8 mouse cellular contexts compared by ENCODE assay signal in the genomic region with DNA sequence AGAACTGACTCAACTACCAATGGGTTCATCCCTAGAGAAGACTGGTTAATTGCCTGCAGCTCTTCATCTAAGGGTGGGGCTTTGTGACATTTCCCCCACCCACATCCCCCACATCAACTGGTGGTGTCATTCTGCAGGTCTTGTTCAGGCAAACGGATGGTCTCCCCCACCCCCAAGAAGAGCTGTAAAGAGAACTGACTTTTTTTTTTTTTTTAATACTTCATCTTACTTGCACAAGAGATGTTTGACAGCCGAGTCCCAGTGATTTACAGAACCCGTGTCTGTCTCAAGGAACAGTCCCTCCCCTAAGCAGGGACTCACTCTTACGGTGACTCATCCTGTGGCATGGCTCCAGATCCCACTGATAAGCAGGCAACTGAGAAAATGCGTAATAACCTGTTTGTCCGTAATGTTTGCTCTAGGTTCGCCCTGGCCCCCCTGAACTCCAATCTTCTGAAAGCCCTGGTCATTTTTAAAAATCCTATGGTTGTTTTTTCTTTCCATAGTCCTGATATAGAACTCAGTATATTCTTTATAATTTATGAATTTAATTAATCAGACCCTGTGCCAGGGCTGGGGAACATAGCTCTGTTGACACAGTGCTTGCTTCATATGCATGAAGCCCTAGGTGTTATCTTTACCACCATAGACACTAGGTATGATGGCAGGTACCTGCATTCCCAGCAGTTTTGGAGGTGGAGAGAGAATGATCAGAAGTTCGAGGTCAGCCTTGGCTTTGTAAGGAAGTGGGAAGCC. TPM values are rescaled to one million over a fixed set of nuclear protein-coding genes. Genes with fewer than 3 reads are reported as not detected.
DNase-seq lines count a peak whose midpoint lies in the region; ATAC-seq and TF ChIP-seq lines count a peak whose summit lies in the region.

No protein-coding gene starts in this region.

- ATAC-seq in intestine, postnatal 0 days: peak; percentile 53
- ATAC-seq in hindbrain, embryonic 16.5 days: no peak
- no peak for ATAC-seq in frontal cortex, adult (ENCODE audit: low TSS enrichment)

- no peak overlapping the region for H3K9ac ChIP-seq in intestine, postnatal 0 days (ENCODE audit: low read depth, low read length)
- H3K9ac ChIP-seq in hindbrain, embryonic 16.5 days (ENCODE audit: low read depth, low read length): no peak overlapping the region

- no peaks in the 10 kb centered on the region for H3K27me3 ChIP-seq in intestine, postnatal 0 days (replicated peaks; ENCODE audit: control insufficient read depth, insufficient read depth, low read length)
- H3K27me3 ChIP-seq in hindbrain, embryonic 16.5 days (replicated peaks; ENCODE audit: control insufficient read depth, insufficient read depth, low read length): no peaks in the 10 kb centered on the region; the same call in 1 of the 2 replicates

- H3K9me3 ChIP-seq in intestine, postnatal 0 days (ENCODE audit: control insufficient read depth): no peaks in the 10 kb centered on the region
- H3K9me3 ChIP-seq in hindbrain, embryonic 16.5 days (ENCODE audit: control insufficient read depth, low read length): no peaks in the 10 kb centered on the region

- WGBS in intestine, postnatal 0 days: 23% methylated on average over 8 of the region's 8 CpGs
- 69% methylated on average over 8 of the region's 8 CpGs for WGBS in hindbrain, embryonic 16.5 days

- H3K36me3 ChIP-seq in intestine, postnatal 0 days (ENCODE audit: control insufficient read depth, insufficient read depth): no peaks in the 10 kb centered on the region
- no peaks in the 10 kb centered on the region for H3K36me3 ChIP-seq in hindbrain, embryonic 16.5 days (ENCODE audit: control insufficient read depth, insufficient read depth, low read length)

- no peak overlapping the region for H3K4me2 ChIP-seq in intestine, postnatal 0 days (replicated peaks; ENCODE audit: low read depth)
- H3K4me2 ChIP-seq in hindbrain, embryonic 16.5 days (ENCODE audit: low read length): no peak overlapping the region

- no peak for TF ChIP-seq CTCF in intestine, postnatal 0 days (IDR thresholded peaks at IDR 0.05; ENCODE audit: low read depth)

- peak; percentile 35 for DNase-seq in left cerebral cortex, postnatal 4 days
- no peak for DNase-seq in left cerebral cortex, postnatal 14 days (ENCODE audit: low spot score in 2 of 2)
- peak; percentile 94 for DNase-seq in adrenal gland, adult 2 months
- peak; percentile 74 to 83 for DNase-seq in urinary bladder, adult 18-20 months (ENCODE audit: low spot score in 2 of 2)
- no peak for DNase-seq in thymus, postnatal 0 days (ENCODE audit: low spot score)

- H3K4me3 ChIP-seq in intestine, postnatal 0 days (ENCODE audit: low read depth, low read length): no peak overlapping the region
- no peak overlapping the region for H3K4me3 ChIP-seq in hindbrain, embryonic 16.5 days (ENCODE audit: low read length)

- no peaks in the 10 kb centered on the region for H3K4me1 ChIP-seq in intestine, postnatal 0 days (replicated peaks; ENCODE audit: control insufficient read depth, insufficient read depth, low read length)
- no peaks in the 10 kb centered on the region; the same call in none of the 2 replicates for H3K4me1 ChIP-seq in hindbrain, embryonic 16.5 days (ENCODE audit: control insufficient read depth, insufficient read depth, low read depth, low read length)

- intact Hi-C loops in left cerebral cortex, postnatal 4 days (cut with DNase I): no loop called here
- intact Hi-C loops in left cerebral cortex, postnatal 14 days (cut with DNase I): no loop called here

- no peak overlapping the region for H3K27ac ChIP-seq in intestine, postnatal 0 days (ENCODE audit: low read depth, low read length)
- no peak overlapping the region for H3K27ac ChIP-seq in hindbrain, embryonic 16.5 days (ENCODE audit: low read depth, low read length)

RNA-seq across cellular contexts. Expression of a gene that starts 5.8 kb away (rescaled TPM):
- total RNA-seq in left cerebral cortex, postnatal 4 days (2021): 1 to 10 TPM; 6.7 to 8.7 TPM
- total RNA-seq in left cerebral cortex, postnatal 14 days (2021): 1 to 10 TPM; 9.3 TPM
- 100 to 1,000 TPM; 206 to 233 TPM for total RNA-seq in adrenal gland, adult 2 months (2021)
- polyA plus RNA-seq in adrenal gland, adult 2 months (2012; rRNA removed): 133 and 171 TPM in 2 replicates
- polyA plus RNA-seq in intestine, postnatal 0 days (2015; fragmentation: Nextera tagmentation; extraction: Ambion mirVana): 7.0 and 7.5 TPM in 2 replicates
- polyA plus RNA-seq in thymus, postnatal 0 days (2015; fragmentation: Nextera tagmentation; extraction: Ambion mirVana): 10.1 and 11.5 TPM in 2 replicates
- 5.9 and 7.4 TPM in 2 replicates for polyA plus RNA-seq in hindbrain, embryonic 16.5 days (2015; fragmentation: Nextera tagmentation; extraction: Ambion mirVana)

RNA-seq across cellular contexts. Expression of a gene that starts 35.7 kb away (rescaled TPM):
- 10 to 100 TPM; 11.0 to 12.8 TPM for total RNA-seq in left cerebral cortex, postnatal 4 days (2021)
- 10 to 100 TPM; 13.1 to 15.0 TPM for total RNA-seq in left cerebral cortex, postnatal 14 days (2021)
- 1 to 10 TPM; 1.2 to 4.4 TPM for total RNA-seq in adrenal gland, adult 2 months (2021)
- polyA plus RNA-seq in adrenal gland, adult 2 months (2012; rRNA removed): 1.3 and 1.7 TPM in 2 replicates
- polyA plus RNA-seq in intestine, postnatal 0 days (2015; fragmentation: Nextera tagmentation; extraction: Ambion mirVana): 0.78 and 1.2 TPM in 2 replicates
- polyA plus RNA-seq in thymus, postnatal 0 days (2015; fragmentation: Nextera tagmentation; extraction: Ambion mirVana): 2.7 and 3.5 TPM in 2 replicates
- polyA plus RNA-seq in hindbrain, embryonic 16.5 days (2015; fragmentation: Nextera tagmentation; extraction: Ambion mirVana): 4.2 TPM in 2 replicates

Comparison
In these comparisons a context has a peak if more than half of its experiments do, and no peak if none do; other contexts are left out.
1. DNase-seq: peak in left cerebral cortex, postnatal 4 days (single experiment), adrenal gland, adult 2 months (single experiment) and urinary bladder, adult 18-20 months (2 of 2); none in left cerebral cortex, postnatal 14 days (0 of 2) and thymus, postnatal 0 days (single experiment).
2. RNA of a gene that starts 5.8 kb away (polyA plus RNA-seq): 133 to 171 TPM in adrenal gland, adult 2 months; 10.1 to 11.5 TPM in thymus, postnatal 0 days, 7.0 to 7.5 TPM in intestine, postnatal 0 days and 5.9 to 7.4 TPM in hindbrain, embryonic 16.5 days; every median in the first group is over 10 times any median in the second.